Mouse (Mus musculus) liver, postnatal 0 days (tissue): Measurements from ENCODE around the gene Kiss1.

Experiments used
- CTCF ChIP-seq: sonication (generic); IDR thresholded peaks from 2 replicates; pipeline ENCODE4 v1.5.1; 2016; ENCODE audit warnings: antibody characterized with exemption, low read depth
- EP300 ChIP-seq: IDR thresholded peaks from 2 replicates; pipeline ENCODE4 v1.6.1; 2016; ENCODE audit warnings: antibody characterized with exemption, low read depth, mild to moderate bottlenecking

GRCm38 (mm10) chr1:133350210-133350609 is 28.5 kb downstream of the Kiss1 start, which contains the start of gene Ren1:
- TF ChIP-seq CTCF, result no peak
- no peak for TF ChIP-seq EP300
